Mouse (Mus musculus): Measurements from ENCODE around the gene Itga2b. TPM values are rescaled to one million over a fixed set of nuclear protein-coding genes. Genes with fewer than 3 reads are reported as not detected.

The Itga2b gene
- 6.9 and 7.0 TPM in 2 replicates for polyA plus RNA-seq (2016; fragmentation: Nextera tagmentation; extraction: Ambion mirVana)

DNA sequence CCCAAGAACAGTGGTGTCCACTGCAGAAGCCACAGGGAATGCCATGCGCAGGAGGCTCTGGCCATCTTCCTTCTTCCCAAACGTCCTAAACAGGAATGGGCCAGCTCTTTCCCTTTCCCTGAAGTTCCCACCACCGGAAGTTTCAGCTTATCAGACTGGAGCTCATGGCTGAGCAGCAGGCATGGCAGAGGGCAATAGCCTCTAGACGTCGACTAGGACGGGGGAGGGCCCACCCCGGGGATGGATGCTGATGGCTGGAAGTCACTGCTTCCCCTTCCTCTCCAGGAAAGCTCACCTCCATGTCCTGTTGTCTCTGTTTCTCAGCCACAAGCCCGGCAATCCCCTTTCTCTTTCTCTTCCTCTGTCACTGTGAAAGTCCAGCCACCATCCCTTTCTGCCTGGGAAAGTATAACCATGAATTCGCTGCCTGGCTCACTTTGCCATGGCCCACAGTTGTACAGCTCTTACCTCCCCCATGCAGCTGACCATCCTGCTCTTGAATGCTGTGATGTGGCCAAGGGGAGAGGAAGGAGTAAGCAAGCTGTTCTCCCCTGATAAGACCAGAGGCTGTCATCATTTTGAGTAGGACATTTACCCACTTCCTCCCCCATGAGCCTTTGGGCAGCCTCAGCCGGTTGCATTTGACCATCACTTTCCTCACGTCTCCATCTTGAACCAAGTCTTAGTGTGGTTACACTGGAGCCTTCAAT, at the start of gene Itga2b:
Itga2b (minus strand) TSS at position 475 of the 710 bp plus-strand sequence.
- 66% methylated on average over 11 of the region's 11 CpGs for WGBS
- H3K27me3 ChIP-seq, result peaks cover 22% of the 10 kb centered on the region
- no peak within 1 kb of the TSS for H3K4me2 ChIP-seq
- H3K9ac ChIP-seq (replicated peaks), result no peak within 1 kb of the TSS
- H3K9me3 ChIP-seq, result no peaks in the 10 kb centered on the region
- ATAC-seq (ENCODE audit: insufficient number of reproducible peaks, insufficient read depth, low FRiP score, low TSS enrichment, low read depth), result no peak
- H3K36me3 ChIP-seq, result peaks cover 7% of the 10 kb centered on the region
- H3K4me3 ChIP-seq (replicated peaks), result no peak within 1 kb of the TSS
- H3K27ac ChIP-seq, result no peak within 1 kb of the TSS
- H3K4me1 ChIP-seq (replicated peaks), result peaks cover 22% of the 10 kb centered on the region

- Histone ChIP-seq H3K9me3 (no peaks in the 10 kb centered on the region), H3K36me3 (peaks cover 41% of the 10 kb centered on the region), H3K27me3 (no peaks in the 10 kb centered on the region), H3K4me2 (no peak overlapping the region), H3K27ac (no peak overlapping the region), H3K4me3 (replicated peaks) (no peak overlapping the region), H3K4me1 (replicated peaks) (0 out of 2 replicates have a peak, but pooled peaks cover 4% of the 10 kb centered on the region), H3K9ac (replicated peaks) (no peak overlapping the region)
- no peak for ATAC-seq (ENCODE audit: insufficient number of reproducible peaks, insufficient read depth, low FRiP score, low TSS enrichment, low read depth)
- WGBS, result 100% methylated on average over 1 of the region's 1 CpGs
Measured at GRCm38 (mm10) chr11:102514793-102515424, 45.0 kb upstream of the Itga2b start.

GRCm38 (mm10) chr11:102510226-102510625, 40.3 kb upstream of the Itga2b start:
- 0 out of 2 replicates have a peak, but pooled peaks cover 4% of the 10 kb centered on the region for H3K4me1 ChIP-seq (replicated peaks)
- WGBS, result 72% methylated on average over 6 of the region's 6 CpGs
- H3K27me3 ChIP-seq, result no peaks in the 10 kb centered on the region
- no peak overlapping the region for H3K4me2 ChIP-seq
- H3K9me3 ChIP-seq, result no peaks in the 10 kb centered on the region
- H3K4me3 ChIP-seq (replicated peaks), result no peak overlapping the region
- peaks cover 45% of the 10 kb centered on the region for H3K36me3 ChIP-seq
- ATAC-seq (ENCODE audit: insufficient number of reproducible peaks, insufficient read depth, low FRiP score, low TSS enrichment, low read depth), result no peak
- no peak overlapping the region for H3K9ac ChIP-seq (replicated peaks)
- no peak overlapping the region for H3K27ac ChIP-seq

- Histone ChIP-seq H3K9ac (replicated peaks) (no peak overlapping the region), H3K27ac (no peak overlapping the region), H3K27me3 (no peaks in the 10 kb centered on the region), H3K36me3 (peaks cover 86% of the 10 kb centered on the region), H3K4me3 (replicated peaks) (no peak overlapping the region), H3K4me1 (replicated peaks) (no peaks in the 10 kb centered on the region), H3K4me2 (no peak overlapping the region), H3K9me3 (no peaks in the 10 kb centered on the region)
- ATAC-seq (ENCODE audit: insufficient number of reproducible peaks, insufficient read depth, low FRiP score, low TSS enrichment, low read depth), result no peak
- 80% methylated on average over 2 of the region's 2 CpGs for WGBS
Measured at GRCm38 (mm10) chr11:102496732-102497131, 26.8 kb upstream of the Itga2b start.

DNA sequence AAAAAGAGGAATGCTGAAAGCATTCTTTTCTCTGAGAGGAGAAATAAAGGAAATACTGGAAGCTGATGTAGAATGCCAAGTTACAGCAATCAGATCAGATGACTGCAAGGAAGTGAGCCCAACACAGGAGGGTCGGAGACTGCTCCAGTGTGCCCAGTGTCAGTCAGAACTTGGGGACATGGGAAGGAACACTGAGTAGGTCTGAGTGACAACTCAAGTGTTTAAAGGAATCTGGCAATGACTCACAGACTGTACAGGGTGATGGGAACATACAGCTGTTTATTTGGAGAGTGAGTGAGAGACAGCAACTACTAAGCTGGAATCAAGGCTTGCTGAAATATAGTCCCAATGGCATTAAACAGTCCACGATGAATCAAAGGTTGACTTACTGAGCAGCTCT, 26.3 kb upstream of the Itga2b start:
- ATAC-seq (ENCODE audit: insufficient number of reproducible peaks, insufficient read depth, low FRiP score, low TSS enrichment, low read depth), result no peak
- no peak overlapping the region for H3K4me2 ChIP-seq
- no peaks in the 10 kb centered on the region for H3K27me3 ChIP-seq
- H3K27ac ChIP-seq, result no peak overlapping the region
- no peaks in the 10 kb centered on the region for H3K9me3 ChIP-seq
- H3K36me3 ChIP-seq, result peaks cover 84% of the 10 kb centered on the region
- 95% methylated on average over 2 of the region's 2 CpGs for WGBS
- H3K4me3 ChIP-seq (replicated peaks), result no peak overlapping the region
- no peaks in the 10 kb centered on the region for H3K4me1 ChIP-seq (replicated peaks)
- H3K9ac ChIP-seq (replicated peaks), result no peak overlapping the region

GRCm38 (mm10) chr11:102495742-102496141, 25.8 kb upstream of the Itga2b start:
- Histone ChIP-seq H3K27me3 (no peaks in the 10 kb centered on the region), H3K4me3 (replicated peaks) (no peak overlapping the region), H3K9me3 (no peaks in the 10 kb centered on the region), H3K4me2 (no peak overlapping the region), H3K9ac (replicated peaks) (no peak overlapping the region), H3K27ac (no peak overlapping the region), H3K4me1 (replicated peaks) (no peaks in the 10 kb centered on the region), H3K36me3 (peaks cover 82% of the 10 kb centered on the region)
- WGBS, result 96% methylated on average over 5 of the region's 5 CpGs
- no peak for ATAC-seq (ENCODE audit: insufficient number of reproducible peaks, insufficient read depth, low FRiP score, low TSS enrichment, low read depth)

DNA sequence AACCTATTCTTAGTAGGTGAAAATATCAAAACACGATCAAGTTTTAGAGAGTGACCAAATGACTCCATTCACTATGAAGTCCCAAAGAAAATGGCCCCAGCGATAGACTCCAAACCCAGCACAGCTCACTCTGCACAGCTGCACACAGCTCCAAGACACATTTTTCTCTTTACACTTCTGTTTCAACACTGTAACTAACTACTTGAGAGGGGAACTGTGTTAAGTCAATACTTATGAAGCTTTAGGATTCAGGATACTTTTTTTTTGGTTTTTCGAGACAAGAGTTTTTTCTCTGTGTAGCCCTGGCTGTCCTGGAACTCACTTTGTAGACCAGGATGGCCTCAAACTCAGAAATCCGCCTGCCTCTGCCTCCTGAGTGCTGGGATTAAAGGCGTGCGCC, 25.2 kb upstream of the Itga2b start:
- Histone ChIP-seq H3K9me3 (no peaks in the 10 kb centered on the region), H3K36me3 (peaks cover 75% of the 10 kb centered on the region), H3K4me2 (no peak overlapping the region), H3K4me3 (replicated peaks) (no peak overlapping the region), H3K4me1 (replicated peaks) (no peaks in the 10 kb centered on the region), H3K27me3 (no peaks in the 10 kb centered on the region), H3K9ac (replicated peaks) (no peak overlapping the region), H3K27ac (no peak overlapping the region)
- no peak for ATAC-seq (ENCODE audit: insufficient number of reproducible peaks, insufficient read depth, low FRiP score, low TSS enrichment, low read depth)
- 95% methylated on average over 6 of the region's 6 CpGs for WGBS

GRCm38 (mm10) chr11:102494063-102494650, 24.2 kb upstream of the Itga2b start:
- peaks cover 66% of the 10 kb centered on the region for H3K36me3 ChIP-seq
- no peaks in the 10 kb centered on the region for H3K27me3 ChIP-seq
- ATAC-seq (ENCODE audit: insufficient number of reproducible peaks, insufficient read depth, low FRiP score, low TSS enrichment, low read depth), result no peak

GRCm38 (mm10) chr11:102493241-102493640, 23.3 kb upstream of the Itga2b start:
- no peaks in the 10 kb centered on the region for H3K4me1 ChIP-seq (replicated peaks)
- peaks cover 57% of the 10 kb centered on the region for H3K36me3 ChIP-seq
- 82% methylated on average over 2 of the region's 2 CpGs for WGBS
- ATAC-seq (ENCODE audit: insufficient number of reproducible peaks, insufficient read depth, low FRiP score, low TSS enrichment, low read depth), result no peak
- no peak overlapping the region for H3K4me2 ChIP-seq
- no peaks in the 10 kb centered on the region for H3K9me3 ChIP-seq
- H3K27ac ChIP-seq, result no peak overlapping the region
- no peak overlapping the region for H3K4me3 ChIP-seq (replicated peaks)
- H3K27me3 ChIP-seq, result no peaks in the 10 kb centered on the region
- no peak overlapping the region for H3K9ac ChIP-seq (replicated peaks)

More at GRCm38 (mm10) chr11:102494063-102494650, 24.2 kb upstream of the Itga2b start:
- Histone ChIP-seq H3K4me2 (no peak overlapping the region), H3K9me3 (no peaks in the 10 kb centered on the region), H3K9ac (replicated peaks) (no peak overlapping the region), H3K4me1 (replicated peaks) (no peaks in the 10 kb centered on the region), H3K27ac (no peak overlapping the region), H3K4me3 (replicated peaks) (no peak overlapping the region)
- 84% methylated on average over 7 of the region's 7 CpGs for WGBS

DNA sequence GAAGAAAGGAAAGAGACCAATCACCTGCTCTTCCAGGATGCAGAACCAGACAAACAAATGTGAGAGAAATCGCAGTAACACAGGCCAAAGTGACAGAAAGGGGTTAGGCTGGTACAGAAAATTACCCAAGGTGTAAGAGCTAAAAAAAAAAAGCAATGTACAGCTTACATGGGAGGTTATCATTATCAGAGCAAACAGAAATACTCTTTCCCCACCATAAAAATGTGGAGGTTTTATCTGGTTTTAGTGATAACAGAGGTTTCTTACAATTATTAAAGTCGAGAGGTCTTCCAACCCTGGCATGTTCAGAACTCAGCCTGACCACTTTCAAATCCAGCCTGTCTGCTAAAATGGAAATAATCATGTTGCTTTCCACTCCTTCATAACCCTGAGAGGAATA, 18.0 kb upstream of the Itga2b start:
- no peaks in the 10 kb centered on the region for H3K9me3 ChIP-seq
- H3K9ac ChIP-seq (replicated peaks), result no peak overlapping the region
- no peak overlapping the region for H3K27ac ChIP-seq
- 86% methylated on average over 2 of the region's 2 CpGs for WGBS
- no peak for ATAC-seq (ENCODE audit: insufficient number of reproducible peaks, insufficient read depth, low FRiP score, low TSS enrichment, low read depth)
- H3K36me3 ChIP-seq, result peaks cover 54% of the 10 kb centered on the region
- no peak overlapping the region for H3K4me2 ChIP-seq
- H3K4me3 ChIP-seq (replicated peaks), result no peak overlapping the region
- H3K4me1 ChIP-seq (replicated peaks), result no peaks in the 10 kb centered on the region
- H3K27me3 ChIP-seq, result no peaks in the 10 kb centered on the region

- 72% methylated on average over 11 of the region's 11 CpGs for WGBS
- Histone ChIP-seq H3K27ac (no peak overlapping the region), H3K36me3 (peaks cover 55% of the 10 kb centered on the region), H3K4me2 (no peak overlapping the region), H3K27me3 (no peaks in the 10 kb centered on the region), H3K4me1 (replicated peaks) (no peaks in the 10 kb centered on the region), H3K9me3 (no peaks in the 10 kb centered on the region), H3K9ac (replicated peaks) (no peak overlapping the region), H3K4me3 (replicated peaks) (no peak overlapping the region)
- ATAC-seq (ENCODE audit: insufficient number of reproducible peaks, insufficient read depth, low FRiP score, low TSS enrichment, low read depth), result no peak
Measured at GRCm38 (mm10) chr11:102486733-102487386, 16.9 kb upstream of the Itga2b start.

Data from limb, embryonic 12.5 days (tissue).